Mouse (Mus musculus) myocyte (in vitro differentiated cells): ENCODE measurements around the gene Hmcn2. TPM values are rescaled to one million over a fixed set of nuclear protein-coding genes. Genes with fewer than 3 reads are reported as not detected.
A peak's percentile ranks its signal among the peaks of the same experiment; 100 is the strongest.

ENCODE experiments used
- H3K27me3 ChIP-seq: one replicate; pipeline ENCODE4 v1.6.1; 2011; ENCODE audit not compliant: control insufficient read depth, insufficient read depth, insufficient read length
- H3K36me3 ChIP-seq: one replicate; pipeline ENCODE4 v1.6.1; 2011; ENCODE audit not compliant: control insufficient read depth, insufficient read depth
- H3K4me2 ChIP-seq: one replicate; pipeline ENCODE4 v1.6.1; 2011; ENCODE audit warnings: low read depth, control low read depth
- H3K4me3 ChIP-seq: one replicate; pipeline ENCODE4 v1.5.1; 2011; ENCODE audit warnings: mild to moderate bottlenecking, control low read depth, moderate library complexity
- H3K79me2 ChIP-seq: one replicate; pipeline ENCODE4 v1.6.1; 2011; ENCODE audit not compliant: control insufficient read depth, insufficient read depth
- H3ac ChIP-seq: one replicate; pipeline ENCODE4 v1.6.1; 2011; ENCODE audit not compliant: control insufficient read depth, insufficient read length
- CEBPB ChIP-seq: IDR thresholded peaks from 2 replicates; pipeline ENCODE4 v1.6.1; 2011; ENCODE audit warnings: mild to moderate bottlenecking, moderate library complexity; ENCODE audit not compliant: poor library complexity, insufficient read depth, severe bottlenecking
- E2F4 ChIP-seq: IDR thresholded peaks from one replicate; pipeline ENCODE4 v1.6.1; 2011; ENCODE audit warnings: mild to moderate bottlenecking, control low read depth, moderate library complexity; ENCODE audit not compliant: insufficient read depth
- MAX ChIP-seq: IDR thresholded peaks from one replicate; pipeline ENCODE4 v1.6.1; 2011; ENCODE audit warnings: low read depth, mild to moderate bottlenecking, control low read depth
- MYOD1 ChIP-seq, 3 experiments: IDR thresholded peaks; one replicate each; pipeline ENCODE4 v1.6.1; 2011; ENCODE audit warnings: control low read depth in 2 of 3, low read depth in 2 of 3, mild to moderate bottlenecking in 2 of 3, moderate library complexity in 1 of 3; ENCODE audit not compliant: insufficient read length in 2 of 3, control insufficient read depth in 1 of 3
- MYOG ChIP-seq, 3 experiments: IDR thresholded peaks; one replicate each; pipeline ENCODE4 v1.6.1; 2011; ENCODE audit warnings: control low read depth in 2 of 3, low read depth in 2 of 3, mild to moderate bottlenecking in 2 of 3; ENCODE audit not compliant: insufficient read length in 2 of 3, control insufficient read depth in 1 of 3, insufficient read depth in 1 of 3
- POLR2A ChIP-seq: IDR thresholded peaks from one replicate; pipeline ENCODE4 v1.6.1; 2011; ENCODE audit warnings: low read depth, mild to moderate bottlenecking, control low read depth, moderate library complexity; ENCODE audit not compliant: insufficient read length
- POLR2AphosphoS2 ChIP-seq: IDR thresholded peaks from one replicate; pipeline ENCODE4 v1.6.1; 2011; ENCODE audit warnings: low read depth, control low read depth; ENCODE audit not compliant: insufficient read length
- REST ChIP-seq: IDR thresholded peaks from one replicate; pipeline ENCODE4 v1.6.1; 2011; ENCODE audit warnings: mild to moderate bottlenecking, control low read depth, moderate library complexity; ENCODE audit not compliant: insufficient read depth, insufficient read length
- SRF ChIP-seq: IDR thresholded peaks from one replicate; pipeline ENCODE4 v1.6.1; 2011; ENCODE audit warnings: low read depth; ENCODE audit not compliant: control insufficient read depth, insufficient read length
- TCF12 ChIP-seq: IDR thresholded peaks from one replicate; pipeline ENCODE4 v1.6.1; 2011; ENCODE audit warnings: mild to moderate bottlenecking, control low read depth; ENCODE audit not compliant: poor library complexity, insufficient read depth, severe bottlenecking
- TCF3 ChIP-seq: IDR thresholded peaks from one replicate; pipeline ENCODE4 v1.6.1; 2011; ENCODE audit warnings: low read depth, control low read depth; ENCODE audit not compliant: insufficient read length
- USF1 ChIP-seq: IDR thresholded peaks from one replicate; pipeline ENCODE4 v1.6.1; 2011; ENCODE audit warnings: low read depth, mild to moderate bottlenecking, control low read depth, moderate library complexity
- polyA plus RNA-seq: library from polyadenylated mRNA; unstranded; fragments of >200 nt; fragmentation: generic; extraction: Trizol; gene quantifications from one replicate; pipeline ENCODE4 v1.2.1, GENCODE M21; 2012; ENCODE audit warnings: missing spikeins

Gene Hmcn2
- polyA plus RNA-seq, 1 experiment, result 2.6 TPM

GRCm38 (mm10) chr2:31449902-31450301 is 135.7 kb downstream of the Hmcn2 start:
- Histone ChIP-seq H3K79me2 (no peaks in the 10 kb centered on the region), H3K27me3 (no peaks in the 10 kb centered on the region), H3K36me3 (no peaks in the 10 kb centered on the region), H3K4me2 (no peak overlapping the region), H3K4me3 (no peak overlapping the region), H3ac (no peak overlapping the region)
- TF ChIP-seq MYOD1 (IDR thresholded peaks at IDR 0.05; ENCODE audit: control insufficient read depth in 1 of 3, insufficient read length in 2 of 3, low read depth in 2 of 3) (peak in 1 of 3 experiments; percentile 11), POLR2AphosphoS2 (no peak), TCF12 (no peak), TCF3 (no peak), E2F4 (no peak)

- H3ac ChIP-seq, result no peak overlapping the region
- no peak overlapping the region for H3K4me3 ChIP-seq
- TF ChIP-seq USF1, result no peak
- no peak for TF ChIP-seq REST
- TF ChIP-seq MAX, result no peak
- TF ChIP-seq CEBPB, result no peak
- no peak for TF ChIP-seq MYOD1 (IDR thresholded peaks at IDR 0.05; ENCODE audit: control insufficient read depth in 1 of 3, insufficient read length in 2 of 3, low read depth in 2 of 3)
- no peak for TF ChIP-seq TCF3
- no peak for TF ChIP-seq SRF
- TF ChIP-seq MYOG (IDR thresholded peaks at IDR 0.05; ENCODE audit: control insufficient read depth in 1 of 3, insufficient read depth in 1 of 3, insufficient read length in 2 of 3, low read depth in 2 of 3), result no peak
- no peak for TF ChIP-seq TCF12
- TF ChIP-seq POLR2AphosphoS2, result no peak
- no peak for TF ChIP-seq E2F4
These were observed 136.4 kb downstream of the Hmcn2 start for GRCm38 (mm10) chr2:31450661-31451060.

GRCm38 (mm10) chr2:31451530-31451929 is 137.3 kb downstream of the Hmcn2 start:
- no peaks in the 10 kb centered on the region for H3K79me2 ChIP-seq
- H3K27me3 ChIP-seq, result no peaks in the 10 kb centered on the region
- no peaks in the 10 kb centered on the region for H3K36me3 ChIP-seq
- H3K4me2 ChIP-seq, result no peak overlapping the region
- no peak overlapping the region for H3ac ChIP-seq
- H3K4me3 ChIP-seq, result no peak overlapping the region
- TF ChIP-seq USF1, result no peak
- no peak for TF ChIP-seq MAX
- no peak for TF ChIP-seq TCF12
- TF ChIP-seq MYOD1 (IDR thresholded peaks at IDR 0.05; ENCODE audit: control insufficient read depth in 1 of 3, insufficient read length in 2 of 3, low read depth in 2 of 3), result no peak
- TF ChIP-seq REST, result no peak

More at GRCm38 (mm10) chr2:31450661-31451060, 136.4 kb downstream of the Hmcn2 start:
- no peaks in the 10 kb centered on the region for H3K36me3 ChIP-seq
- no peak overlapping the region for H3K4me2 ChIP-seq
- no peaks in the 10 kb centered on the region for H3K27me3 ChIP-seq
- no peaks in the 10 kb centered on the region for H3K79me2 ChIP-seq

- H3ac ChIP-seq, result no peak overlapping the region
- no peak overlapping the region for H3K4me2 ChIP-seq
- TF ChIP-seq MAX, result no peak
- TF ChIP-seq TCF12, result no peak
- TF ChIP-seq SRF, result no peak
- no peak for TF ChIP-seq MYOG (IDR thresholded peaks at IDR 0.05; ENCODE audit: control insufficient read depth in 1 of 3, insufficient read depth in 1 of 3, insufficient read length in 2 of 3, low read depth in 2 of 3)
- no peak for TF ChIP-seq POLR2AphosphoS2
- no peak for TF ChIP-seq MYOD1 (IDR thresholded peaks at IDR 0.05; ENCODE audit: control insufficient read depth in 1 of 3, insufficient read length in 2 of 3, low read depth in 2 of 3)
- no peak for TF ChIP-seq REST
- TF ChIP-seq E2F4, result no peak
- no peak for TF ChIP-seq CEBPB
- TF ChIP-seq TCF3, result no peak
- no peak for TF ChIP-seq POLR2A
- no peak for TF ChIP-seq USF1
- no peak overlapping the region for H3K4me3 ChIP-seq
- H3K79me2 ChIP-seq, result no peaks in the 10 kb centered on the region
- H3K27me3 ChIP-seq, result no peaks in the 10 kb centered on the region
- no peaks in the 10 kb centered on the region for H3K36me3 ChIP-seq
These were observed 138.8 kb downstream of the Hmcn2 start for GRCm38 (mm10) chr2:31453011-31453410.

GRCm38 (mm10) chr2:31453559-31454177 is 139.5 kb downstream of the Hmcn2 start:
- no peaks in the 10 kb centered on the region for H3K36me3 ChIP-seq
- H3K4me2 ChIP-seq, result peak overlapping the region; percentile 12
- H3ac ChIP-seq, result no peak overlapping the region
- H3K4me3 ChIP-seq, result no peak overlapping the region
- no peaks in the 10 kb centered on the region for H3K79me2 ChIP-seq
- no peaks in the 10 kb centered on the region for H3K27me3 ChIP-seq
- TF ChIP-seq CEBPB, result no peak
- no peak for TF ChIP-seq POLR2AphosphoS2
- TF ChIP-seq MYOG (IDR thresholded peaks at IDR 0.05; ENCODE audit: control insufficient read depth in 1 of 3, insufficient read depth in 1 of 3, insufficient read length in 2 of 3, low read depth in 2 of 3), result no peak
- TF ChIP-seq TCF12, result no peak
- TF ChIP-seq USF1, result no peak
